Mouse (Mus musculus): ENCODE measurements around the gene Unc5a. TPM values are rescaled to one million over a fixed set of nuclear protein-coding genes. Genes with fewer than 3 reads are reported as not detected.

Gene Unc5a
- polyA plus RNA-seq, 1 experiment from 2014 or later = 12.6 TPM

DNA sequence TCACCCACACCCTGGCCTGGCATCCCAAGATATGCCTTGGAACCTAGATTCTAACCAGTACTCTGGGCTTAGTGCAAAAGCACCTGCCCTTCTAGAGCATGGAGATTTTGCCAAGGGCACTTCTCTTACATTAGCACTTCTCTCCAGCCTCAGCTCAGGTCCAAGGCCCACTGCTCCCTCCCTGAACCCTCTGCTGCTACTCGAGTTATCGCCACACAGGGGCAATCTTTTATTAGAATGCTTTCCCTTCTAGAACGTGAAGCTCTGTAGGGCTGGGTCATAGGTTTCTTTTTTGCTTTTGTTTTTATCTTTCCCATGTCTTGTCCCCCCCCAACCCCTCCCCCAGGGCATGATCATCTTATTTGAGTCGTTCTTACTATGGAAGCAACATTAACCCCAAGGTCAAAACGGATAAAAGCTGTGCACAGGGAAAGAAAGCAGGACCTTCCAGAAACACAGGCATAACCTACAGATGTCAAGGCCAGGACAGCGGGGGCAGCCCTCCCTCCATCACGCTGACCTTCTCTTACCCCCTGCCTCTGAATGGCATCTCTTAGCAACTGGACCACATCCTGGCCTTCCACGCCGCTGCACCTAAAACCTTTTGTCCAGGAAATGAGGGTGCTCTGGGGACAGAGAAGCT is 64.6 kb downstream of the Unc5a start:
- DNase-seq = peak; percentile 47
- no peak for ATAC-seq (ENCODE audit: low FRiP score, low TSS enrichment)
- Histone ChIP-seq H3K27ac (replicated peaks; ENCODE audit: low read depth, low read length) (no peak overlapping the region), H3K4me2 (ENCODE audit: low read length) (no peak overlapping the region), H3K36me3 (ENCODE audit: control insufficient read depth, insufficient read depth, low read length) (no peaks in the 10 kb centered on the region), H3K9me3 (ENCODE audit: control insufficient read depth, low read length) (no peaks in the 10 kb centered on the region), H3K27me3 (ENCODE audit: control insufficient read depth, insufficient read depth, low read length) (no peaks in the 10 kb centered on the region), H3K4me1 (ENCODE audit: control insufficient read depth, insufficient read depth, low read length) (peaks cover 6% of the 10 kb centered on the region), H3K4me3 (replicated peaks; ENCODE audit: low read depth, low read length) (no peak overlapping the region), H3K9ac (replicated peaks; ENCODE audit: low read length) (no peak overlapping the region)
- WGBS = 18% methylated on average over 9 of the region's 9 CpGs

DNA sequence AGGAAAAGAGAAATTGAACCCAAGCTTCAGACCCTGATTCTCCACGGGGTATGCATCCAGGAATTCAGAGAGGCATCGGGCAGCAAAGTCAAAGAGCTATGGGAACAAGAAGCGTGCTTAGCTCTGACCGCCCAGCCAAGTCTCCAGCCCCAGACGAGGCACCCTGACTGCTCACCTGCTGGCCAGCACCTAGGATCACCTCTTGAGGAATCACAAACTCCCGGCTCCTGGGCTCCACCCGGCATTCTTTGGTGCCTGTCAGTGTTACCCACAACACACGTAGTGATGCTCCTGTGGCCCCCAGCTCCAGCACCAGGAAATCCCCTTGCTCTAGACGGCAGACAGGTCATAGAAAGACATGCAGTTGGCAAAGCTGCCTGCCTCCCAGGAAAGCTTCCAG is 65.2 kb downstream of the Unc5a start:
- H3K27ac ChIP-seq (replicated peaks; ENCODE audit: low read depth, low read length) = no peak overlapping the region
- no peaks in the 10 kb centered on the region for H3K27me3 ChIP-seq (ENCODE audit: control insufficient read depth, insufficient read depth, low read length)
- DNase-seq (no peak), ATAC-seq (ENCODE audit: low FRiP score, low TSS enrichment) (no peak)
- WGBS = 65% methylated on average over 9 of the region's 9 CpGs
- H3K4me3 ChIP-seq (replicated peaks; ENCODE audit: low read depth, low read length) = no peak overlapping the region
- 0 out of 2 replicates have a peak, but pooled peaks cover 3% of the 10 kb centered on the region for H3K4me1 ChIP-seq (ENCODE audit: control insufficient read depth, insufficient read depth, low read length)
- no peak overlapping the region for H3K4me2 ChIP-seq (ENCODE audit: low read length)
- no peak overlapping the region for H3K9ac ChIP-seq (replicated peaks; ENCODE audit: low read length)
- no peaks in the 10 kb centered on the region for H3K9me3 ChIP-seq (ENCODE audit: control insufficient read depth, low read length)
- no peaks in the 10 kb centered on the region for H3K36me3 ChIP-seq (ENCODE audit: control insufficient read depth, insufficient read depth, low read length)

DNA sequence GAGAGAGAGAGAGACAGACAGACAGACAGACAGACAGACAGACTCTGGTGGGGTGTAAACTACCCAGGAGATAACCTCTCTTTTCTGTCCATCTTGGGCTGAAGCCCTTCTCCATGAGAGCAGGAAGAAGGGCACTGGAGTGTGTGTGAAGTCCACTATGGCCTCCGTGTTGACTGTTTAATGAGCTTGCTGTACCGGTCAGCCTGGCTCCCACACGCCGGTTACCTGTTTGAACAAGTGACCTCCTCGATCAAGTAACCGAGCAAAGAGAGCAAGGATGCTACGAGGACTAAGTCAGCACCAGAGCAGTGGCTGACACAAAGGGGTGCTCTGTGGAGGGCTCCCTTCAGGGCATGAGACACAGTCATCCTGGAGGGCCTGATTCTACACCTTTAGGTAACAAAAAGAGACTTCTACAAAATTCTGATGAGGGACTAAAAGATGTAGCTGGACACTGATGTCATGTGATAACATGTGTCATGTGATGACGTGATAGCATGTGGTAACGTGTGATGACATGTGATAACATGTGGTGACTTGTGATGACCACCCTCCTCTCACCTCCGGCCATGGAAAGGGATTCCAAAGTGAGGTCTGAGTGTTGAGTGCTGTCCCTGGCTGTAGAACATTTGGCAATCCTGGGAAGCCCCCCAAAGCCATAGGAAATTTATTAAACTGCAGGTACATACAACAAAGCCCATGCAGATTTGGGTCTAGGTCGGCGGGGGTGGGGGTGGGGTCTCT is 68.1 kb downstream of the Unc5a start:
- DNase-seq (no peak), ATAC-seq (ENCODE audit: low FRiP score, low TSS enrichment) (no peak)
- H3K36me3 ChIP-seq (ENCODE audit: control insufficient read depth, insufficient read depth, low read length) = no peaks in the 10 kb centered on the region
- no peak overlapping the region for H3K4me2 ChIP-seq (ENCODE audit: low read length)
- no peak overlapping the region for H3K27ac ChIP-seq (replicated peaks; ENCODE audit: low read depth, low read length)
- H3K27me3 ChIP-seq (ENCODE audit: control insufficient read depth, insufficient read depth, low read length) = no peaks in the 10 kb centered on the region
- no peak overlapping the region for H3K9ac ChIP-seq (replicated peaks; ENCODE audit: low read length)
- WGBS = 89% methylated on average over 12 of the region's 12 CpGs
- H3K9me3 ChIP-seq (ENCODE audit: control insufficient read depth, low read length) = no peaks in the 10 kb centered on the region
- no peaks in the 10 kb centered on the region for H3K4me1 ChIP-seq (ENCODE audit: control insufficient read depth, insufficient read depth, low read length)
- H3K4me3 ChIP-seq (replicated peaks; ENCODE audit: low read depth, low read length) = no peak overlapping the region

DNA sequence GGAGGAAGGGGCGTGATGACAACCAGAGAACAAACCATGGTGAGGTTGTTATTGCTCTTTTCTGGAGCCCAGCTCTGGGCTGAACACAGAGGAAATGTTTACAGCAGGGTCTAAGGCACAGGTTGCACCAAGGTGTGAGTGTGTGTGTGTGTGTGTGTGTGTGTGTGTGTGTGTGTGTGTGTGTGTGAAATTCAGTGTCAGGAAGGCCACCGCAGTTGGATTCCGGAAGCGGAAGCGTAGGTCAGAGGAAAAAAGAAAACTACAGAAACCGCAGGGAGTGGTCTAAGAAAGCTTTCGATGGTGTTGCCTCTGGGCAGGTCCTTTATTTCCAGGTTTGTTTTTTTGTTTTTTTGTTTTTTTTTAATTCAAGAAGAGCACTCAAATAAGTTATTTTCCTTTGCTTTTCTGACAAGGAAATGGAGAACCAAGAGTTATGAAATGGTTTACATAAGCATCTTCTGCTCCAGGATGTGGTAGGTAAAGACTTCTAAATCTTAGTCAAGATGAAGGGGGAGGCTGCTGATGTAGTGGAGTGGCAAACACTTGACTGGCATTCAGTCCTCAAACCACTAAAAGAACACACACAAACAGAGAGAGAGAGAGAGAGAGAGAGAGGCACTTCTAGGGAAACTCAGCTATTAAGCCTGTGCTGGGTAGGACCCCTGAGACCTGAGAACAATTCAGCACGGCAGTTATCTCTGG is 68.8 kb downstream of the Unc5a start:
- no peak overlapping the region for H3K9ac ChIP-seq (replicated peaks; ENCODE audit: low read length)
- H3K4me3 ChIP-seq (replicated peaks; ENCODE audit: low read depth, low read length) = no peak overlapping the region
- no peaks in the 10 kb centered on the region for H3K4me1 ChIP-seq (ENCODE audit: control insufficient read depth, insufficient read depth, low read length)
- no peaks in the 10 kb centered on the region for H3K36me3 ChIP-seq (ENCODE audit: control insufficient read depth, insufficient read depth, low read length)
- DNase-seq = no peak
- no peak overlapping the region for H3K27ac ChIP-seq (replicated peaks; ENCODE audit: low read depth, low read length)
- ATAC-seq (ENCODE audit: low FRiP score, low TSS enrichment) = no peak
- no peaks in the 10 kb centered on the region for H3K27me3 ChIP-seq (ENCODE audit: control insufficient read depth, insufficient read depth, low read length)
- WGBS = 84% methylated on average over 8 of the region's 8 CpGs
- no peak overlapping the region for H3K4me2 ChIP-seq (ENCODE audit: low read length)
- H3K9me3 ChIP-seq (ENCODE audit: control insufficient read depth, low read length) = no peaks in the 10 kb centered on the region

DNA sequence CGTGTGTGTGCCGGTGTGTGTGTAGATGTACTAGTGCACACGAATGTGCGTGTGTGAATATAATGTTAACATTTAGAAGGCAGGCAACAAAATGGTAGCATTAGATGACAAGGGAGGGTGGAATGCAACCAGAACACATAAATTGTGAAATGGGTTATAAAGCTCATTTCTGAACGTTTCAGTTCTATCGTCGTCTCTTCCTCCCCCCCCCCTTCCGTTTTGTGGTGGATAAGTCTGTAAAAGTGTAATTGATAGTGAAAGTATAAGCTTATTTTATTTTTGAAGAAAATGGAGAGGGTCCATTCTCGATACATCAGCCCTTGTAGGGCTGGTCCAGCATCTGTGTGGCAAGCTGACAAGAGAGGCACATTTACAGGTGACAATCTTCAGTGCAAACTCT is 69.5 kb downstream of the Unc5a start:
- Histone ChIP-seq H3K9me3 (ENCODE audit: control insufficient read depth, low read length) (no peaks in the 10 kb centered on the region), H3K4me2 (ENCODE audit: low read length) (no peak overlapping the region), H3K9ac (replicated peaks; ENCODE audit: low read length) (no peak overlapping the region), H3K4me1 (ENCODE audit: control insufficient read depth, insufficient read depth, low read length) (no peaks in the 10 kb centered on the region), H3K27me3 (ENCODE audit: control insufficient read depth, insufficient read depth, low read length) (no peaks in the 10 kb centered on the region), H3K36me3 (ENCODE audit: control insufficient read depth, insufficient read depth, low read length) (no peaks in the 10 kb centered on the region), H3K4me3 (replicated peaks; ENCODE audit: low read depth, low read length) (no peak overlapping the region), H3K27ac (replicated peaks; ENCODE audit: low read depth, low read length) (no peak overlapping the region)
- DNase-seq (no peak), ATAC-seq (ENCODE audit: low FRiP score, low TSS enrichment) (no peak)
- 95% methylated on average over 9 of the region's 9 CpGs for WGBS

DNA sequence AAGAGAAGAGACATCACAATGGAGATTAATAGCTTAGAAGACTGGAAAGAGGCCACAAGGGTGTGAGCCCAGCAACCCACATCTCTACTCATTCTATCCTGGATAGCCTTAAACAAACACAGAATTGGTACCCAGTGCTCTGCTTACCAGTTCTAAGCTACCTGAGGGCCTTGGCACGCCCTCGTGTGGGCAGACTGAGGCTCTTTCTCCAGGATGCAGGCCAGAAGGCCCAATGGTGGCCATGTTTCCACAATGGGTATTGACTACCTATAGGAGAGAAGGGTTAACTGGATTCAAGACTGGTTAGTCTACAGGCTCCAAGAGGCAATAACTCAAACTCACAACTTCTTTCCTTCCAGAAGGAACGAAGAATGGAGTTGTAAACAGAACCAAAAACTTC is 70.0 kb downstream of the Unc5a start:
- H3K4me1 ChIP-seq (ENCODE audit: control insufficient read depth, insufficient read depth, low read length) = no peaks in the 10 kb centered on the region
- H3K9me3 ChIP-seq (ENCODE audit: control insufficient read depth, low read length) = no peaks in the 10 kb centered on the region
- no peaks in the 10 kb centered on the region for H3K36me3 ChIP-seq (ENCODE audit: control insufficient read depth, insufficient read depth, low read length)
- ATAC-seq (ENCODE audit: low FRiP score, low TSS enrichment) = no peak
- H3K27me3 ChIP-seq (ENCODE audit: control insufficient read depth, insufficient read depth, low read length) = no peaks in the 10 kb centered on the region
- no peak overlapping the region for H3K4me2 ChIP-seq (ENCODE audit: low read length)
- no peak overlapping the region for H3K4me3 ChIP-seq (replicated peaks; ENCODE audit: low read depth, low read length)
- H3K9ac ChIP-seq (replicated peaks; ENCODE audit: low read length) = no peak overlapping the region
- no peak for DNase-seq
- 59% methylated on average over 3 of the region's 3 CpGs for WGBS
- no peak overlapping the region for H3K27ac ChIP-seq (replicated peaks; ENCODE audit: low read depth, low read length)

DNA sequence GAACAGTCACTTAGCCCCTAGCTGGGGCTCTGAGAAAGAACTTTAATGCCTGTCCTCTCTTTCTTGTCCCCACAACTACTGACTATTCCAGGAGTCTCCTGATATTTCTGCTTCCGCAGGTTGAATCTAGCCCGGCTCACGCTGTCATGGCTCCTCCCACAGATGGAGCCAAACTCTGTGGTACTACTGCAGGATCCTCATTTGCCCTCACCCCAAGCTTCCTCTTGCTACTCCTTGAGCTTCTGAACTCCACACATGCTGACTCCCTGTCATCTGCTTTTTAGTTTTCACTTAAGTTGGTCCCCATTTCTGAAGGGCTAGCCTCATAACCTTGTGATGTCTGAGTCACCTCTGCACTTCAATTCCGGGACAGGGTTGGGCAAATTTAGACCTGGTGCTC is 70.8 kb downstream of the Unc5a start:
- H3K4me3 ChIP-seq (replicated peaks; ENCODE audit: low read depth, low read length) = no peak overlapping the region
- H3K4me1 ChIP-seq (ENCODE audit: control insufficient read depth, insufficient read depth, low read length) = no peaks in the 10 kb centered on the region
- H3K36me3 ChIP-seq (ENCODE audit: control insufficient read depth, insufficient read depth, low read length) = no peaks in the 10 kb centered on the region
- DNase-seq = no peak
- H3K9ac ChIP-seq (replicated peaks; ENCODE audit: low read length) = no peak overlapping the region
- H3K27me3 ChIP-seq (ENCODE audit: control insufficient read depth, insufficient read depth, low read length) = no peaks in the 10 kb centered on the region
- ATAC-seq (ENCODE audit: low FRiP score, low TSS enrichment) = no peak
- no peak overlapping the region for H3K27ac ChIP-seq (replicated peaks; ENCODE audit: low read depth, low read length)
- 94% methylated on average over 4 of the region's 4 CpGs for WGBS
- no peaks in the 10 kb centered on the region for H3K9me3 ChIP-seq (ENCODE audit: control insufficient read depth, low read length)
- H3K4me2 ChIP-seq (ENCODE audit: low read length) = no peak overlapping the region

DNA sequence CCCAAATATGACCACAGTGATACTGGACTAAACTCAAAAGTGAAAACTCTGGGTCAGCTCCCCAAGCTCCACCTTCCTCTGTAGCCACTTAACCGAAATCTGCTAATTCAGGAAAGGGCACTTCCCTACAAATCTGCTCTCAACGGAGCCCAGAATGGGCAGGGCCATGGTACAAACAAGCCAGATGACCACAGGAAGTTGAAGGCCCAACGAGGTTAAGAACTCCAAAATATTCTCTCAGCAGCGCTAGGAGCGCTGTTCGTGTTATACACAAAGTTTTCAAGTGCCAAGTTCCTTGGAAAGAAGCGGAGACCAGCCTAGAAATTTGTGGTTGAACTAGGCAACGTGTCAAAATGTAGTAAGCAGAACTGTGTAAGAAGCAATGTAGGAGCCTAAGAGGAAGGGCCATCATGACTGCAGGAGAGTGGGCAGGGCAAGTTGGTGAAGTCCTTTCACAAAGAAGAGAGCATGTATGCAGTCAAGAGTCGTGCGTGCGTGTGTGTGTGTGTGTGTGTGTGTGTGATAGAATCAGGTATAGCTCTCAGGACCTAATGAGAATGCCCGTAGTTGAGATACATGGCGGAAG is 72.1 kb downstream of the Unc5a start, which contains the start of gene Hk3:
TSS of gene Hk3 (minus strand) at position 192 of the 586 bp plus-strand sequence.
- H3K4me1 ChIP-seq (ENCODE audit: control insufficient read depth, insufficient read depth, low read length) = no peaks in the 10 kb centered on the region
- H3K9me3 ChIP-seq (ENCODE audit: control insufficient read depth, low read length) = no peaks in the 10 kb centered on the region
- no peak for DNase-seq
- H3K4me3 ChIP-seq (replicated peaks; ENCODE audit: low read depth, low read length) = no peak within 1 kb of the TSS
- 91% methylated on average over 13 of the region's 13 CpGs for WGBS
- no peaks in the 10 kb centered on the region for H3K36me3 ChIP-seq (ENCODE audit: control insufficient read depth, insufficient read depth, low read length)
- ATAC-seq (ENCODE audit: low FRiP score, low TSS enrichment) = no peak
- no peak within 1 kb of the TSS for H3K27ac ChIP-seq (replicated peaks; ENCODE audit: low read depth, low read length)
- H3K4me2 ChIP-seq (ENCODE audit: low read length) = no peak within 1 kb of the TSS
- no peaks in the 10 kb centered on the region for H3K27me3 ChIP-seq (ENCODE audit: control insufficient read depth, insufficient read depth, low read length)
- H3K9ac ChIP-seq (replicated peaks; ENCODE audit: low read length) = no peak within 1 kb of the TSS
